Mouse (Mus musculus) heart, adult 9 months (tissue): ENCODE measurements at regions not wholly inside any gene's neighbourhood (a gene's known extent, or its start where the extent isn't known, plus 50 kb on each side); places are given as distances from the start of the nearest gene placed in this dataset.

Experiments used
- DNase-seq, 2 experiments: peaks; one replicate each; pipeline ENCODE4 v3.0.0; 2022; ENCODE audit warnings: low spot score in 2 of 2

- DNase-seq = no peak
Measured at GRCm38 (mm10) chr15:69766743-69767142, 3266.0 kb upstream of the Lrrc6 start.

DNA sequence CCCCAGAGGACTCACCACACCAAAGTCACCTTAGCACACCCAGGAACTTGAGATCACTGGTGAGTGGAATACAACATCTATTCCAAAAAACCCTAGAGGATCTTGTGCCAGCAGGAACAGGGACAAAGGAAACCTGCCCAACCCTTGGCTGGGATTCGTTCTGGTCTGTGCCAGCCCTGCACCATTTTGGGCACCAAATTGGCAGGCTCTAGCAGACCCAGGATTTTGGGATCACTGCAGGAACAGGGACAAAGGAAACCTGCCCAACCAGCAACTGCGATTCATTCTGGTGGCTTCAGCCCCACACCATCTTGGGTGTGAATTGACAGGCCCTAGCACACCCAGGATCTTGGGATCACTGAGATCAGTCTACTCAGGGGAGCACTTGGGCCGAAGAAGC is 3251.9 kb upstream of the Lrrc6 start:
- DNase-seq = peak; percentile 3 to 4

DNA sequence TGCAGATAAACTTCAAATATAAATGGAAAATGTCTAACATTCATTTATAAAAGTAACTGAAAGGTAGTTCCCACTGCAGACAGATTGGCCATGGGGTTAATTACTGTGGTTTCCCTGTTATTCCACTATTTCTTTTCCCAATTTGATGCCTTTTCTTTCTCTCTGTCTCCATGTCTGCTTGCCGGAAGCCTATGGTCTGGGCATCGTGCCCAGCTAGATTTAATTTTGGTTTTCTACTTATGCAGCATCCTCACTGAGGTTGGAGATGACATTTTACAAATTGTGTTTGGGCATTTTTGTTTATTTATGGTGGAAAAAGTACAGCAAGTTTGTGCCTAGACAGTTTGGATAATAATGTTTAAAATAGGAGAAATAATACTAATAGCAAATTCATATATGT is 3214.0 kb upstream of the Lrrc6 start:
- DNase-seq = no peak

DNA sequence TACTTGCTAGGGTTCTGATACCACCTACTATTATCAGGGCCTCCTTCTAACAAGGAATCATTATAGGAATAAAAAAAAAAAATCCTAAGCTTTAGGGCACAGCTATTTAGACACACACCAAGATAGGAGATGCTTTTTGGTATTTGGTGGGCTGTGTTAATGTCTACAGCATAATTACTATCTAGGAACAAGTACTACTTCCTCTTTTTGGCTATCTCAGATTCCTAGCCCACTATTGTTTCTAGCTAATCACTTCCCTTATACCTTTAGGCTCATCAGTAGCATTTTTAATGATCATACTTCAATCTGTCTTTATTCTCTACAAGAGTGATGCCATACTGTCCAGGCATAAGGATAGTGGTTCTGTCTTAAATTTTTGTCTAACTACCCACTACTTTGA is 3213.2 kb upstream of the Lrrc6 start:
- no peak for DNase-seq

DNA sequence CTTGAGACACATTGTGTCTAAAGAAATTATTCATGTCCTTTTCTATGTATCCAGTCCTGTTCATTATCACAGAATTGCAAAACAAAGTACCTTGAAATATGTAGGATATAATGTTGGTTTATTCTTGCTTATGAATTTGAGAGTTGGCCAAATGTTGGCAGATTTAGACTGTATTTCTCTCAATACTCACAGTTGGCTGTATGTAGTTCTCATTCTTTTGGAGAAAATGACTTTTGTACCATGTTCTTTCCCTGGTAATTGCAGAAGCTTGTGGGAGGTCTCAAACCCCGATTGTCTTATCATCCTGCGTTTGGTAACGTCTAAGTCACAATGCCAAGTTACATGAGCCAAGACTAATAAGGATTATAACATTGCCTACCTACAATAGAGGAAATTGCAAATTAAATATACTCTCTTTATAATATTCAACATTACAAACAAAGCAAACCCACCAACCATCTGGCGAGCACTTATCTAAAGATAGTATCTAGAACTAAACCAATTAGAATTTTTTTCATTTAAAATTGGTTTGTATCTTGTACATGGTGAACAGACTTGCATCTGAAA is 3195.0 kb upstream of the Lrrc6 start:
- no peak for DNase-seq

- no peak for DNase-seq
Measured at GRCm38 (mm10) chr15:69690501-69690900, 3189.8 kb upstream of the Lrrc6 start.
